Mouse (Mus musculus) splenic B cell, adult 2 months (primary cell): Measurements from ENCODE around the gene Smc6.

ENCODE experiments used
- DNase-seq: peaks from one replicate; pipeline ENCODE4 v3.0.0-alpha.2; 2011; ENCODE audit warnings: low read depth, low spot score
- H3K27me3 ChIP-seq: 2 replicates; pipeline ENCODE4 v1.6.1; 2012; ENCODE audit warnings: mild to moderate bottlenecking, low read length, moderate library complexity, mixed read lengths; ENCODE audit not compliant: control insufficient read depth, poor library complexity, insufficient read depth, severe bottlenecking
- H3K36me3 ChIP-seq: 2 replicates; pipeline ENCODE4 v1.6.1; 2012; ENCODE audit warnings: mild to moderate bottlenecking, low read length, moderate library complexity, mixed read lengths; ENCODE audit not compliant: control insufficient read depth, poor library complexity, insufficient read depth, severe bottlenecking

Smc6 gene

GRCm38 (mm10) chr12:11326483-11326882 lies 60.8 kb downstream of the Smc6 start:
- H3K36me3 ChIP-seq = no peaks in the 10 kb centered on the region; the same call in 1 of the 2 replicates
- DNase-seq = no peak
- no peaks in the 10 kb centered on the region for H3K27me3 ChIP-seq

- H3K36me3 ChIP-seq = no peaks in the 10 kb centered on the region
- peak; percentile 70 for DNase-seq
- H3K27me3 ChIP-seq = no peaks in the 10 kb centered on the region
Measured at GRCm38 (mm10) chr12:11336845-11337244, 71.2 kb downstream of the Smc6 start.

GRCm38 (mm10) chr12:11338251-11338650 lies 72.6 kb downstream of the Smc6 start:
- no peaks in the 10 kb centered on the region for H3K27me3 ChIP-seq
- H3K36me3 ChIP-seq = no peaks in the 10 kb centered on the region
- DNase-seq = no peak

- no peak for DNase-seq
- no peaks in the 10 kb centered on the region for H3K27me3 ChIP-seq
- no peaks in the 10 kb centered on the region for H3K36me3 ChIP-seq
Measured at GRCm38 (mm10) chr12:11342020-11342600, 76.4 kb downstream of the Smc6 start.

- H3K27me3 ChIP-seq = no peaks in the 10 kb centered on the region
- no peak for DNase-seq
- no peaks in the 10 kb centered on the region for H3K36me3 ChIP-seq
Measured at GRCm38 (mm10) chr12:11345963-11346362, 80.3 kb downstream of the Smc6 start.

- no peaks in the 10 kb centered on the region for H3K36me3 ChIP-seq
- no peaks in the 10 kb centered on the region for H3K27me3 ChIP-seq
- DNase-seq = no peak
Measured at GRCm38 (mm10) chr12:11348423-11348822, 82.7 kb downstream of the Smc6 start.

- Histone ChIP-seq H3K36me3 (no peaks in the 10 kb centered on the region), H3K27me3 (no peaks in the 10 kb centered on the region)
- DNase-seq = no peak
Measured at GRCm38 (mm10) chr12:11349870-11350269, 84.2 kb downstream of the Smc6 start.

- H3K36me3 ChIP-seq = no peaks in the 10 kb centered on the region
- peak; percentile 66 for DNase-seq
- no peaks in the 10 kb centered on the region for H3K27me3 ChIP-seq
Measured at GRCm38 (mm10) chr12:11350895-11351294, 85.2 kb downstream of the Smc6 start.

- no peaks in the 10 kb centered on the region for H3K27me3 ChIP-seq
- DNase-seq = no peak
- H3K36me3 ChIP-seq = no peaks in the 10 kb centered on the region
Measured at GRCm38 (mm10) chr12:11362435-11362834, 96.7 kb downstream of the Smc6 start.

GRCm38 (mm10) chr12:11364870-11365269 lies 99.2 kb downstream of the Smc6 start:
- DNase-seq = no peak
- no peaks in the 10 kb centered on the region for H3K27me3 ChIP-seq
- no peaks in the 10 kb centered on the region for H3K36me3 ChIP-seq

GRCm38 (mm10) chr12:11367099-11367765 lies 101.5 kb downstream of the Smc6 start:
- no peaks in the 10 kb centered on the region for H3K27me3 ChIP-seq
- H3K36me3 ChIP-seq = no peaks in the 10 kb centered on the region
- DNase-seq = no peak
